8 mouse cellular contexts compared by ENCODE assay signal in genomic region chr2:102685371-102686107, GRCm38 (mm10). TPM values are rescaled to one million over a fixed set of nuclear protein-coding genes. Genes with fewer than 3 reads are reported as not detected.
A peak's percentile ranks its signal among the peaks of the same experiment; 100 is the strongest.
DNase-seq lines count a peak whose midpoint lies in the region; ATAC-seq lines count a peak whose summit lies in the region.

No protein-coding gene starts in this region.

- H3K27ac ChIP-seq in kidney, embryonic 15.5 days = no peak overlapping the region
- peak overlapping the region; percentile 49; the same call in 1 of the 2 replicates for H3K27ac ChIP-seq in hindbrain, embryonic 14.5 days
- peak overlapping the region; percentile 80 for H3K27ac ChIP-seq in midbrain, embryonic 16.5 days (ENCODE audit: low read length)

- H3K4me1 ChIP-seq in kidney, embryonic 15.5 days = no peaks in the 10 kb centered on the region
- peaks cover 7% of the 10 kb centered on the region; the same call in 1 of the 2 replicates for H3K4me1 ChIP-seq in hindbrain, embryonic 14.5 days (replicated peaks; ENCODE audit: control insufficient read depth, insufficient read depth, low read length)
- H3K4me1 ChIP-seq in midbrain, embryonic 16.5 days (ENCODE audit: control insufficient read depth, insufficient read depth, low read length) = peaks cover 22% of the 10 kb centered on the region

- ATAC-seq in kidney, embryonic 15.5 days (replicated peaks; ENCODE audit: low FRiP score) = 0 out of 2 replicates have a peak, but pooled peaks have one; percentile 22
- peak; percentile 54 for ATAC-seq in hindbrain, embryonic 14.5 days (ENCODE audit: low FRiP score)
- ATAC-seq in midbrain, embryonic 16.5 days = peak; percentile 83

- no peak for DNase-seq in kidney, adult 18-20 months
- peak; percentile 60 for DNase-seq in adipocyte (ENCODE audit: low spot score)
- DNase-seq in hindbrain, embryonic 14.5 days (ENCODE audit: low spot score) = peak; percentile 76
- no peak for DNase-seq in urinary bladder, postnatal 14 days (ENCODE audit: low spot score)
- no peak for DNase-seq in frontal cortex, postnatal 14 days (ENCODE audit: low spot score in 2 of 2)
- no peak for DNase-seq in urinary bladder, postnatal 36 days (ENCODE audit: low spot score in 2 of 2)

- H3K4me3 ChIP-seq in kidney, embryonic 15.5 days (replicated peaks) = no peak overlapping the region
- no peak overlapping the region for H3K4me3 ChIP-seq in hindbrain, embryonic 14.5 days (replicated peaks; ENCODE audit: low read length)
- peak overlapping the region; percentile 23; the same call in 1 of the 2 replicates for H3K4me3 ChIP-seq in midbrain, embryonic 16.5 days (ENCODE audit: low read depth, low read length)

- no peak overlapping the region for H3K9ac ChIP-seq in kidney, embryonic 15.5 days
- H3K9ac ChIP-seq in hindbrain, embryonic 14.5 days = no peak overlapping the region
- 0 out of 2 replicates have a peak overlapping the region, but pooled peaks have one; percentile 44 for H3K9ac ChIP-seq in midbrain, embryonic 16.5 days (ENCODE audit: low read depth, low read length)

- H3K9me3 ChIP-seq in kidney, embryonic 15.5 days (replicated peaks) = no peaks in the 10 kb centered on the region
- no peaks in the 10 kb centered on the region for H3K9me3 ChIP-seq in hindbrain, embryonic 14.5 days (ENCODE audit: control insufficient read depth, low read length)
- H3K9me3 ChIP-seq in midbrain, embryonic 16.5 days (replicated peaks; ENCODE audit: control insufficient read depth, low read length, poor library complexity, severe bottlenecking) = no peaks in the 10 kb centered on the region

- WGBS in kidney, embryonic 15.5 days = 82% methylated on average over 7 of the region's 7 CpGs
- 84% methylated on average over 7 of the region's 7 CpGs for WGBS in hindbrain, embryonic 14.5 days
- WGBS in midbrain, embryonic 16.5 days = 75% methylated on average over 7 of the region's 7 CpGs

- H3K27me3 ChIP-seq in kidney, embryonic 15.5 days = no peaks in the 10 kb centered on the region
- H3K27me3 ChIP-seq in hindbrain, embryonic 14.5 days (ENCODE audit: control insufficient read depth, insufficient read depth, low read length) = no peaks in the 10 kb centered on the region
- no peaks in the 10 kb centered on the region for H3K27me3 ChIP-seq in midbrain, embryonic 16.5 days (ENCODE audit: control insufficient read depth, insufficient read depth, low read depth, low read length)

- H3K4me2 ChIP-seq in kidney, embryonic 15.5 days = no peak overlapping the region
- peak overlapping the region; percentile 32 for H3K4me2 ChIP-seq in hindbrain, embryonic 14.5 days (replicated peaks)
- H3K4me2 ChIP-seq in midbrain, embryonic 16.5 days (ENCODE audit: low read length) = peak overlapping the region; percentile 48

- no peaks in the 10 kb centered on the region for H3K36me3 ChIP-seq in kidney, embryonic 15.5 days
- no peaks in the 10 kb centered on the region for H3K36me3 ChIP-seq in hindbrain, embryonic 14.5 days (replicated peaks; ENCODE audit: control insufficient read depth, insufficient read depth)
- H3K36me3 ChIP-seq in midbrain, embryonic 16.5 days (ENCODE audit: control insufficient read depth, insufficient read depth, low read length) = no peaks in the 10 kb centered on the region

RNA-seq across cellular contexts. Expression of gene Slc1a2, which starts 27.1 kb away (rescaled TPM):
- 0.14 and 0.51 TPM in 2 replicates for polyA plus RNA-seq in kidney, embryonic 15.5 days (2015; fragmentation: Nextera tagmentation; extraction: Ambion mirVana)
- polyA plus RNA-seq in hindbrain, embryonic 14.5 days (2014; fragmentation: Nextera tagmentation; extraction: Ambion mirVana) = 23.9 and 26.7 TPM in 2 replicates
- polyA plus RNA-seq in midbrain, embryonic 16.5 days (2015; fragmentation: Nextera tagmentation; extraction: Ambion mirVana) = 14.5 and 19.4 TPM in 2 replicates

Comparison
In these comparisons a context has a peak if more than half of its experiments do, and no peak if none do; other contexts are left out.
1. ATAC-seq: peak in every context shown above with its lines; median percentile 83 in midbrain, embryonic 16.5 days; 54 in hindbrain, embryonic 14.5 days; 22 in kidney, embryonic 15.5 days.
2. DNase-seq: peak in adipocyte (single experiment) and hindbrain, embryonic 14.5 days (single experiment); none in kidney, adult 18-20 months (single experiment), urinary bladder, postnatal 14 days (single experiment), frontal cortex, postnatal 14 days (0 of 2) and urinary bladder, postnatal 36 days (0 of 2).
3. RNA of gene Slc1a2, which starts 27.1 kb away (polyA plus RNA-seq): 23.9 to 26.7 TPM in hindbrain, embryonic 14.5 days and 14.5 to 19.4 TPM in midbrain, embryonic 16.5 days; 0.14 to 0.51 TPM in kidney, embryonic 15.5 days; every median in the first group is over 10 times any median in the second.